Mouse (Mus musculus) liver, adult 2 months (tissue): Measurements from ENCODE around the gene Cacng5.

ENCODE experiments used
- CTCF ChIP-seq: fragments of 200-500 bp; IDR thresholded peaks from 2 replicates; pipeline ENCODE4 v1.5.1; 2011; ENCODE audit warnings: low read depth, low read length, control low read depth
- POLR2A ChIP-seq: fragments of 200-500 bp; IDR thresholded peaks from 2 replicates; pipeline ENCODE4 v1.6.1; 2011; ENCODE audit warnings: low read length, control low read depth; ENCODE audit not compliant: insufficient read depth; ENCODE audit errors: extremely low read depth

GRCm38 (mm10) chr11:107929712-107930111, 14.9 kb upstream of the Cacng5 start:
- TF ChIP-seq CTCF (no peak), POLR2A (no peak)
